Mouse (Mus musculus): ENCODE measurements around the gene Slc25a28. TPM values are rescaled to one million over a fixed set of nuclear protein-coding genes. Genes with fewer than 3 reads are reported as not detected.

The Slc25a28 gene
- polyA plus RNA-seq (2012; rRNA removed), result 57.0 and 68.7 TPM in 2 replicates

GRCm38 (mm10) chr19:43674730-43675524 lies at the start of gene Slc25a28:
Slc25a28 (minus strand) TSS chr19:43674881.

GRCm38 (mm10) chr19:43689419-43690246 lies 15.0 kb upstream of the Slc25a28 start, which contains the start of gene Entpd7:
Entpd7 (plus strand) TSS chr19:43689672.

Other genes with a start within 250 kb of the Slc25a28 start
- 1.2 and 2.3 TPM in 2 replicates for gene Cnnm1, start 234.4 kb downstream of the Slc25a28 start, polyA plus RNA-seq (2012; rRNA removed)
- gene Got1, start 150.3 kb downstream of the Slc25a28 start, polyA plus RNA-seq (2012; rRNA removed), result 28.8 and 31.6 TPM in 2 replicates
- 18.3 and 21.8 TPM in 2 replicates for gene Nkx2-3, start 62.6 kb downstream of the Slc25a28 start, polyA plus RNA-seq (2012; rRNA removed)
- gene Entpd7, start 14.8 kb upstream of the Slc25a28 start, polyA plus RNA-seq (2012; rRNA removed), result 8.0 and 8.6 TPM in 2 replicates
- 3.7 and 4.1 TPM in 2 replicates for gene Cutc, start 78.1 kb upstream of the Slc25a28 start, polyA plus RNA-seq (2012; rRNA removed)
- 11.6 and 13.6 TPM in 2 replicates for gene Cox15, start 78.1 kb upstream of the Slc25a28 start, polyA plus RNA-seq (2012; rRNA removed)
- 0.12 and 0.24 TPM in 2 replicates for gene Abcc2, start 107.3 kb upstream of the Slc25a28 start, polyA plus RNA-seq (2012; rRNA removed)

All from colon, adult 2 months (tissue).